Mouse (Mus musculus) hindbrain, embryonic 16.5 days (tissue): ENCODE results near the gene Esyt2. TPM values are rescaled to one million over a fixed set of nuclear protein-coding genes. Genes with fewer than 3 reads are reported as not detected.

Experiments used
- ATAC-seq: fragments of 200-750 bp; cut with Nextera tagmentation; 2 replicates; pipeline ENCODE4 v1.8.0; 2017; ENCODE audit warnings: moderate TSS enrichment, moderate library complexity
- H3K27ac ChIP-seq: fragments of 300-500 bp; sonication (generic); 2 replicates; pipeline ENCODE4 v1.5.1; 2014; ENCODE audit warnings: low read depth, mild to moderate bottlenecking, control low read depth, low read length, moderate library complexity
- H3K27me3 ChIP-seq: fragments of 300-500 bp; sonication (generic); replicated peaks from 2 replicates; pipeline ENCODE4 v1.6.1; 2014; ENCODE audit warnings: low read length; ENCODE audit not compliant: control insufficient read depth, insufficient read depth
- H3K36me3 ChIP-seq: fragments of 300-500 bp; sonication (generic); 2 replicates; pipeline ENCODE4 v1.6.1; 2014; ENCODE audit warnings: mild to moderate bottlenecking, low read length, moderate library complexity, mixed read lengths; ENCODE audit not compliant: control insufficient read depth, insufficient read depth
- H3K4me1 ChIP-seq: fragments of 300-500 bp; sonication (generic); 2 replicates; pipeline ENCODE4 v1.6.1; 2014; ENCODE audit warnings: low read depth, low read length; ENCODE audit not compliant: control insufficient read depth, insufficient read depth
- H3K4me2 ChIP-seq: fragments of 300-500 bp; sonication (generic); 2 replicates; pipeline ENCODE4 v1.6.1; 2014; ENCODE audit warnings: mild to moderate bottlenecking, low read length, control low read depth, moderate library complexity
- H3K4me3 ChIP-seq: fragments of 300-500 bp; sonication (generic); 2 replicates; pipeline ENCODE4 v1.5.1; 2014; ENCODE audit warnings: mild to moderate bottlenecking, low read length, control low read depth, moderate library complexity
- H3K9ac ChIP-seq: fragments of 300-500 bp; sonication (generic); 2 replicates; pipeline ENCODE4 v1.6.1; 2014; ENCODE audit warnings: low read depth, mild to moderate bottlenecking, control low read depth, low read length, moderate library complexity
- H3K9me3 ChIP-seq: fragments of 300-500 bp; sonication (generic); 2 replicates; pipeline ENCODE4 v1.6.1; 2014; ENCODE audit warnings: mild to moderate bottlenecking, low read length, moderate library complexity; ENCODE audit not compliant: control insufficient read depth
- WGBS: fragments of 180-500 bp; shearing (Covaris S2); extraction: QIAGEN DNeasy Blood & Tissue Kit; methylation state at CpG from one replicate; pipeline ENCODE4 v1.1.7; 2014; 5-methylcytosine and 5-hydroxymethylcytosine counted together
- polyA plus RNA-seq: library from polyadenylated mRNA; unstranded; fragments of >200 nt; fragmentation: Nextera tagmentation; extraction: Ambion mirVana; gene quantifications from 2 replicates; pipeline ENCODE4 v1.2.1, GENCODE M21; 2015

Esyt2 gene
- polyA plus RNA-seq, 1 experiment from 2014 or later = 10.3 TPM

DNA sequence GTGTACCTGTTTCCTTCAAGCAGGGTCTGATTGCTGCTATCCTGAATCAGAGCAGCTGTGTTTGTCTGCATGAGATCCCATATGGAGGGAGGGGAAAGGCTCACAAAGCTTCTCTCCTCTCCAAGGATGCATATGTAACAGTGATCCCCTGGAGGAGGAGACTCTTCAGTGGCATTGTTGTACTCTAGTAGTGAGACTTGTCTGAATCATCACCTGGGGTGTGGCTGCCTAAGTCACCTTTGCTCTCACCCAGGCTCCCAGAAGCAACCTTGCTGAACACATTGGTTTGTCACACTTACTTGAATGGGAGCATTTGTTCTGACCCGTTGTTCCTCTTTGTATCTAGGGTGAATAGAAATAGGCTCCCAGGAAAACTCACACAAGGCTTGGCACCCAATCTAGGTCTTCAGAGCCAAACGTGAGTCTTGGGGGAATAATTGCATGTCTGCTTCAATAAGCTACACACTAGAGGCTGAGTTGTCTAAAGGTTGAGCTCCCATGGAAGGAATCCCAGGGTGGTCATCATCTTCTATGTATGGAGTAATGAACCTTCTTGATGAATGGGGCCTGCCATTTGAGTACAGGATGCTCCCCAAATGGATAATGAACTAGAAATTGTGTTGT is 115.2 kb downstream of the Esyt2 start:
- Histone ChIP-seq H3K27ac (no peak overlapping the region), H3K9ac (no peak overlapping the region), H3K4me1 (no peaks in the 10 kb centered on the region), H3K4me2 (no peak overlapping the region), H3K36me3 (no peaks in the 10 kb centered on the region), H3K27me3 (no peaks in the 10 kb centered on the region), H3K4me3 (no peak overlapping the region), H3K9me3 (no peaks in the 10 kb centered on the region; the same call in 1 of the 2 replicates)
- 44% methylated on average over 2 of the region's 2 CpGs for WGBS
- no peak for ATAC-seq

DNA sequence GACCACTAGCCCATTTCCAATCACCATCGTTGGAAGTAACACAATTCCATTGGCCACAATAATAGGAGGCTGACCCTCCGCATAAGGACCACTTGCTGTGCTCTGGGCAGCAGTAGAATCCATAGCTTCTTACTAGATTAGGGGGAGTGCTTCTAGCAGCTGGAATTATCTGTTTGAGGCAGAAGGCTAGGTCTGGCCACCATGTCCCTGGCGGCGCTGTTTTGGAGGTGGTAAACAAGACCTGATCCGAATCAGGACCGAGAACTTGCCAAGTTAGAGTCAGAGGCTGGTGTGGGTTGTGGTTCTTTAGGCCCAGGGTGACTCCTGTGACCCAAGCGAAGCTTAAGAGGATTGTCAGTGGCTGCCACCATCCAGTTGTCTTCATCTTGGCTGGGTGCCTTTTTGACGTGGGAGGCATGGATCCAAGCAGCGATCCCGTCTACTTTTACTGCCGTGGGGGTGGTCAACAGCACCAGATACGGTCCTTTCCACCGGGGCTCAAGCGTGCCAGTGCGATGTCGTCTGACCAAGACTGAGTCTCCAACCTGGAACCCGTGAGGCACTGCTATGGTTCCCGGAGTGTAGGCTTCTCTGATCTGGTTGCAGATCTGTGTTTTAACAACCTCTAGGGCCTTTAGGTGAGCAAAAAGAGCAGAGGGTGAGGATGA is 123.2 kb downstream of the Esyt2 start:
- 96% methylated on average over 18 of the region's 18 CpGs for WGBS
- no peak for ATAC-seq
- Histone ChIP-seq H3K9ac (no peak overlapping the region), H3K4me1 (peaks cover 7% of the 10 kb centered on the region), H3K4me3 (peak overlapping the region; percentile 87), H3K36me3 (peaks cover 3% of the 10 kb centered on the region; the same call in 1 of the 2 replicates), H3K9me3 (peaks cover 16% of the 10 kb centered on the region), H3K27ac (no peak overlapping the region), H3K27me3 (no peaks in the 10 kb centered on the region), H3K4me2 (peak overlapping the region; percentile 99)

DNA sequence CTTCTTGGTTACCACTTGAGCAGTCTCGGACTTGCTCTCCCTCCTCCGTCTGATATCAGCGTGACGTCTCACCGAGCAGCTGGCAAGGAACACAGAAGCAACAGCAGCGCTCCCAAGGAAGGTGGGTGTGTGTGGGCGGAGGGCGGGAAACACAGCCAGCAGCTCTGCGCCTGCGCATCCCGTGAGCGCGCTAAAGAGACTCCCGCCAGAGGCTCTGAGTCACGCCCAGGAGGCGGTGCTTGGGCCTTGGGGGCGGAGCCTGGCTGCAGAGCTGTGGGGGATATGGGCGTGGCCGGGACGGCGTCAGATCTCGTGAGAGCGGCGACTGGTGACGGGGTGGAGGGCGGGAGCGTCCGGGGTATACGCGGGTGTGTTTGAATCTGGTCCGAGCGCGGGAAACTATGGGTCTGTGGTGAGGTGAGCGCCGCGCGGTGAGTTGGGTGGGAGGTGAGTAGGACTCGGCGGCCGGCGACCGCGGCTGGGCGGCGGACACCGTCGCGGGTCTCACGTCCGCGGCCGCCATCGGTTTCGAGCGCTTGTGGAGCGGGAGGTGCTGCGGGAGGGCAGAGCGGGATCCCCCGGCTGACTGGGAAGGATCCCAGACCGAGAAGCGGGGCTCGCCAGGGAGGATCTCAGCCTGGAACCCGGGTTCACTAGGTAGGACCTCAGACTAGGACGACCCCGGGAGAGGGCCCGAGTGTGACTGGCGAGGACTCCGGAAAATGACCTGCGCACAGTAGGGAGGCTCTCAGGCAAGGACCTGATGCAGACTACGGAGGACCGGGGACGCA is 124.2 kb downstream of the Esyt2 start, which contains the start of gene Ncapg2:
Ncapg2 (plus strand) TSS at position 358 of the 791 bp plus-strand sequence.
- Histone ChIP-seq H3K4me2 (peak within 1 kb of the TSS; percentile 99), H3K27ac (peak within 1 kb of the TSS; percentile 60), H3K9ac (peak within 1 kb of the TSS; percentile 72), H3K4me3 (peak within 1 kb of the TSS; percentile 87), H3K4me1 (peaks cover 7% of the 10 kb centered on the region), H3K9me3 (peaks cover 16% of the 10 kb centered on the region), H3K36me3 (peaks cover 3% of the 10 kb centered on the region; the same call in 1 of the 2 replicates), H3K27me3 (no peaks in the 10 kb centered on the region)
- WGBS = under 1% methylated on average over 71 of the region's 72 CpGs
- peak; percentile 99 for ATAC-seq

DNA sequence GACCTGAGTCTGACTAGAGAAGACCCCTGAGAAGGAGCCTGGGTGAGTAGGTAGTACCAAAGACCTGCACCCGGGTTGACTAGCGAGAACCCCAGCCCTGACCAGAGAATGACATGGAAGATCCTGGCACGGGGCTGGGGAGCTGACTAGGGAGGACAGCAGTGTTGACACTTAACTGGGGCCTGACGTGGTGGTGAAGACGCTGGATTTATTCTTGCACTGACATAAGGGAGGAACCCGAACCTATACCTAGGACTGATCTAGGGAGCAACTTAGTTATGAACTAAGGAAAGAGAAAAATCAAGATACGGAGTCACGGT is 124.8 kb downstream of the Esyt2 start:
- Histone ChIP-seq H3K36me3 (peaks cover 3% of the 10 kb centered on the region; the same call in 1 of the 2 replicates), H3K27ac (no peak overlapping the region), H3K4me1 (peaks cover 7% of the 10 kb centered on the region), H3K4me3 (peak overlapping the region; percentile 87), H3K9me3 (peaks cover 16% of the 10 kb centered on the region), H3K9ac (peak overlapping the region; percentile 72), H3K27me3 (no peaks in the 10 kb centered on the region), H3K4me2 (peak overlapping the region; percentile 99)
- ATAC-seq = no peak
- 13% methylated on average over 8 of the region's 8 CpGs for WGBS

DNA sequence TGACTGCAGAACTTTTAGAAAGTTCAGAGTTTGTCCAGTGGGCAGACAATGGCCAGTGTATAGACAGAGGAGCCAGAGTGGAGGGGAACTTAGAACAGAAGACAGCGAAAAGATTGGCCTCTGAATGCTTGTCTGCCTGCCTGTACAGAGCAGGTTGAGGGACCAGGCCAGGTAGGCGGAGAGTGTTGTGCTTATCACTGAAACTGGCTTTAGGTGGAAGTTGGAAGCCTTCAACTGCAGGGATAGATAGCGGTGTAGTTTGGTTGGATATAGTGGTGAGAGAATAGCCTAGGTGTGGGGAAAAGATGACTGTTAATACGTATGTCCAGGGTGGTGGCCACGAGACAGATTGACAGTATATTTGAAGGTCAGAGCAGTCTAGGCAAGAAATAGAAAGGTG is 126.9 kb downstream of the Esyt2 start:
- WGBS = 94% methylated on average over 5 of the region's 5 CpGs
- Histone ChIP-seq H3K9ac (no peak overlapping the region), H3K4me1 (peaks cover 7% of the 10 kb centered on the region), H3K27me3 (no peaks in the 10 kb centered on the region), H3K4me2 (no peak overlapping the region), H3K9me3 (peaks cover 10% of the 10 kb centered on the region), H3K27ac (no peak overlapping the region), H3K36me3 (no peaks in the 10 kb centered on the region), H3K4me3 (no peak overlapping the region)
- ATAC-seq = no peak

DNA sequence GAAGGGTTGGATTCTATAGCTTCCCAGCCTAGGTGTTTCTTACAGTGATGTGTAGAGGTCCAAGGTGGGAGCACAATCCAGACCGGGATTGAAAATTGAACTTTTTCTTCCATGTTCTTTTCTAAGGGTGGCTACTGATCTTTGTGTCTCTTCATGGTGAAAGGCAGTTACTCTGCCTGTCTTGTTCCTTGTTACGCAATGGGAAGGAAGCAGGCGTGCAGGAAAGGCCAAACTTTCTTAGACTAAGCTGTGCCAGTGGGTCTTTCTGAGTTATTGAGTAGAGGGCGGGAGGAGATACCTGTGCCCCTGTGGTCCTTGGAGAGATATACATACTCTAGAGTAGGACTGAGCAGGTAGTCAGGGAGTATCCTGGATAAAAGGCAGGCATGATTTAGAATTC is 133.9 kb downstream of the Esyt2 start:
- no peak overlapping the region for H3K4me2 ChIP-seq
- H3K36me3 ChIP-seq = no peaks in the 10 kb centered on the region; the same call in 1 of the 2 replicates
- no peak overlapping the region for H3K9ac ChIP-seq
- H3K4me3 ChIP-seq = no peak overlapping the region
- 95% methylated on average over 4 of the region's 4 CpGs for WGBS
- no peak overlapping the region for H3K27ac ChIP-seq
- no peak for ATAC-seq
- no peaks in the 10 kb centered on the region for H3K9me3 ChIP-seq
- no peaks in the 10 kb centered on the region for H3K27me3 ChIP-seq
- no peaks in the 10 kb centered on the region for H3K4me1 ChIP-seq

DNA sequence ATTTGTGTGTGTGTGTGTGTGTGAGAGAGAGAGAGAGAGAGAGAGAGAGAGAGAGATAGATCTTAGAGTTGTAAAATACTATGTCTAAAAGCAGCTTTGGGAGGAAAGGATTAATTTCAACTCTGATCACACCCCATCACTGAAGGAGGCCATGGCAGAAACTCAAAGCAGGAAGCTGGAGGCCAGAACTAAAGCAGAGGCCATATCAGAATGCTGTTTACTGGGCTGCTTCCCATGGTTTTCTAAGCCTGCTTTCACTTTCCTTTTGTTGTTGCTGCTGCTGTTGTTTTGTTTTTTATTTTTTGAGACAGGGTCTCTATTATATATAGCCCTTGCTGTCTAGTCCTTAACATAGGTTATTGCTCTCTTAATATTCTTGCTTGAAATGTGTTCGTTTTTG is 135.5 kb downstream of the Esyt2 start:
- no peaks in the 10 kb centered on the region; the same call in 1 of the 2 replicates for H3K36me3 ChIP-seq
- no peak for ATAC-seq
- no peak overlapping the region for H3K4me2 ChIP-seq
- no peaks in the 10 kb centered on the region for H3K27me3 ChIP-seq
- 92% methylated on average over 1 of the region's 1 CpGs for WGBS
- H3K27ac ChIP-seq = no peak overlapping the region
- no peaks in the 10 kb centered on the region for H3K4me1 ChIP-seq
- H3K4me3 ChIP-seq = no peak overlapping the region
- no peaks in the 10 kb centered on the region for H3K9me3 ChIP-seq
- no peak overlapping the region for H3K9ac ChIP-seq

DNA sequence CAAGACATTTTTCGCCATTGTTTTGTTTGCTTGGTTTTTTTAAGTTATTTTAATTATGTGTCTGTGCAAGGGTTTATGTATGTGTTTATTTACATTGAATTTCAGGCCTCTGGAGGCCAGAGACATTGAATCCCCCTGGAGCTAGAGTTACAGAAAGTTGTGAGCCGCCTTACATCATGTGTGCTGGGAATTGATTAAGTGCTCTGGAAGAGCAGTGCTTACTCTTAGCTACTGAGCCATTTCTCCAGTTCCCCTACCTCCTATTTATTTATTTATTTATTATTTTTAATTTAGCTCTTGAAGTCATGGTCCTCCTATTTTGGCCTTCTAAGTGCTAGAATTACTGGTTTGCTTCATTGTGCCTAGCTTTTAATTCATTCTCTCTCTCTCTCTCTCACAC is 140.7 kb downstream of the Esyt2 start:
- Histone ChIP-seq H3K9me3 (no peaks in the 10 kb centered on the region), H3K27me3 (no peaks in the 10 kb centered on the region), H3K4me3 (no peak overlapping the region), H3K36me3 (no peaks in the 10 kb centered on the region), H3K4me1 (no peaks in the 10 kb centered on the region), H3K27ac (no peak overlapping the region), H3K4me2 (no peak overlapping the region), H3K9ac (no peak overlapping the region)
- WGBS = 91% methylated on average over 2 of the region's 2 CpGs
- no peak for ATAC-seq

DNA sequence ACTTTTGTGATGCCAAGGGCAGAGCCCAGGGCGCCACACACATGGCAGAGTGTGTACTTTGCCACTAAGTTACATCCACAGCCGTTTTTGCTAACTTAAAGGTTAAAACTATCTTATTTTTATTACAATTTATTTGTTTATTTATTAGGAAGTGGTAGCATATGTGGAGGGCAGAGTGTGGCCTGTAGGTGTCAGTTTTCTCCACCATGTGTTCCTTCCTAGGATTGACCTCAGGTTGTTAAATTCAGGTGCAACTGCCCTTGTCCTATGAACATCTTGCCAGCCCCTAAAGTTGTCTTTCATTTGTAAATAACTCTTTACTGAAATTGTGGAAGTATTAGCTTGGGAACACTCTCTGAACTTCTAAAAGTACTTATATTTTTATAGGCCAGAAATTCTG is 144.4 kb downstream of the Esyt2 start:
- WGBS = 96% methylated on average over 2 of the region's 2 CpGs
- no peaks in the 10 kb centered on the region for H3K9me3 ChIP-seq

More for the DNA sequence above, 144.4 kb downstream of the Esyt2 start:
- Histone ChIP-seq H3K4me2 (no peak overlapping the region), H3K4me3 (no peak overlapping the region), H3K4me1 (no peaks in the 10 kb centered on the region), H3K9ac (no peak overlapping the region), H3K27ac (no peak overlapping the region), H3K27me3 (no peaks in the 10 kb centered on the region), H3K36me3 (peaks cover 2% of the 10 kb centered on the region; the same call in 1 of the 2 replicates)
- ATAC-seq = no peak
